Mouse (Mus musculus): Measurements from ENCODE around the gene Lmf1.
A peak's percentile ranks its signal among the peaks of the same experiment; 100 is the strongest.

The Lmf1 gene

GRCm38 (mm10) chr17:25642032-25642431 lies 63.1 kb downstream of the Lmf1 start:
- no peak for DNase-seq (ENCODE audit: low spot score in 2 of 2)

- no peak for DNase-seq (ENCODE audit: low spot score in 2 of 2)
Measured at GRCm38 (mm10) chr17:25643517-25644294, 64.8 kb downstream of the Lmf1 start.

GRCm38 (mm10) chr17:25644761-25645160 lies 65.9 kb downstream of the Lmf1 start:
- no peak for DNase-seq (ENCODE audit: low spot score in 2 of 2)

GRCm38 (mm10) chr17:25645661-25646060 lies 66.8 kb downstream of the Lmf1 start:
- no peak for DNase-seq (ENCODE audit: low spot score in 2 of 2)

- no peak for DNase-seq (ENCODE audit: low spot score in 2 of 2)
Measured at GRCm38 (mm10) chr17:25647901-25648300, 69.0 kb downstream of the Lmf1 start.

GRCm38 (mm10) chr17:25648678-25649216 lies 69.9 kb downstream of the Lmf1 start:
- no peak for DNase-seq (ENCODE audit: low spot score in 2 of 2)

- no peak for DNase-seq (ENCODE audit: low spot score in 2 of 2)
Measured at GRCm38 (mm10) chr17:25650726-25651125, 71.8 kb downstream of the Lmf1 start.

- no peak for DNase-seq (ENCODE audit: low spot score in 2 of 2)
Measured at GRCm38 (mm10) chr17:25652272-25652671, 73.4 kb downstream of the Lmf1 start.

GRCm38 (mm10) chr17:25656142-25656825 lies 77.4 kb downstream of the Lmf1 start:
- no peak for DNase-seq (ENCODE audit: low spot score in 2 of 2)

GRCm38 (mm10) chr17:25656826-25657189 lies 77.9 kb downstream of the Lmf1 start:
- DNase-seq (ENCODE audit: low spot score in 2 of 2) = no peak

- DNase-seq (ENCODE audit: low spot score in 2 of 2) = no peak
Measured at GRCm38 (mm10) chr17:25663213-25663835, 84.4 kb downstream of the Lmf1 start.

- no peak for DNase-seq (ENCODE audit: low spot score in 2 of 2)
Measured at GRCm38 (mm10) chr17:25665485-25665884, 86.6 kb downstream of the Lmf1 start.

GRCm38 (mm10) chr17:25665891-25666290 lies 87.0 kb downstream of the Lmf1 start:
- no peak for DNase-seq (ENCODE audit: low spot score in 2 of 2)

GRCm38 (mm10) chr17:25668481-25669055 lies 89.7 kb downstream of the Lmf1 start:
- no peak for DNase-seq (ENCODE audit: low spot score in 2 of 2)

GRCm38 (mm10) chr17:25672982-25673381 lies 94.1 kb downstream of the Lmf1 start:
- DNase-seq (ENCODE audit: low spot score in 2 of 2) = no peak

- DNase-seq (ENCODE audit: low spot score in 2 of 2) = no peak
Measured at GRCm38 (mm10) chr17:25677969-25678368, 99.1 kb downstream of the Lmf1 start.

GRCm38 (mm10) chr17:25679818-25680217 lies 100.9 kb downstream of the Lmf1 start:
- no peak for DNase-seq (ENCODE audit: low spot score in 2 of 2)

- DNase-seq (ENCODE audit: low spot score in 2 of 2) = no peak
Measured at GRCm38 (mm10) chr17:25681636-25682035, 102.8 kb downstream of the Lmf1 start.

- DNase-seq (ENCODE audit: low spot score in 2 of 2) = no peak
Measured at GRCm38 (mm10) chr17:25686323-25686722, 107.4 kb downstream of the Lmf1 start.

- DNase-seq (ENCODE audit: low spot score in 2 of 2) = no peak
Measured at GRCm38 (mm10) chr17:25688922-25689321, 110.0 kb downstream of the Lmf1 start.

- DNase-seq (ENCODE audit: low spot score in 2 of 2) = no peak
Measured at GRCm38 (mm10) chr17:25696263-25696662, 117.4 kb downstream of the Lmf1 start.

GRCm38 (mm10) chr17:25698446-25698845 lies 119.6 kb downstream of the Lmf1 start:
- peak; percentile 68 to 77 for DNase-seq (ENCODE audit: low spot score in 2 of 2)
